Mouse (Mus musculus) liver, postnatal 0 days (tissue): ENCODE data around the gene Mllt6.

Experiments
- CTCF ChIP-seq: sonication (generic); IDR thresholded peaks from 2 replicates; pipeline ENCODE4 v1.5.1; 2016; ENCODE audit warnings: antibody characterized with exemption, low read depth
- EP300 ChIP-seq: IDR thresholded peaks from 2 replicates; pipeline ENCODE4 v1.6.1; 2016; ENCODE audit warnings: antibody characterized with exemption, low read depth, mild to moderate bottlenecking

DNA sequence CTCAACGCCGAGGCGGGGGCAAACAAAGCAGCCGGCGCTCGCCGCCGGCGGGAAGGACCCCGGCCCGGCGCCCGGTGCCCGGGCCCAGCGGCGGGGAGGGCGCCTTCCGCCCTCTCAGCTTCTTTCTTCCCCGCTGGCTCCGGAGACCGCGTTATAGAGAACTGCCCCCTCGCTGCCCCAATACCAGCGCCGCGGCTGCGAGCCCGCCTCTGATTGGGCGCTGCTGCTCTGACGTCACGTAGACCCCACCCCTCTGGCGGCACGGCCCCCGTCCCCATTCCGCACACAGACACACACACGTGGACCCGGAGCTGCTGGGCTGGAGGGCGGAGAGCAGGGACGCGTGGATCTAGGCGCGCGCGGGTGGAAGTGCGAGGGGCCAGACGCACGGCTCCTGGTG is 33.6 kb upstream of the Mllt6 start, which contains the start of gene Epop:
- TF ChIP-seq CTCF (no peak), EP300 (no peak)
